9 mouse cellular contexts compared by ENCODE assay signal in genomic region chr4:87368413-87369160, GRCm38 (mm10).
DNase-seq lines count a peak whose midpoint lies in the region; ATAC-seq and TF ChIP-seq lines count a peak whose summit lies in the region.
"Had no signal": no experiment of that assay in that cellular context is flagged by ENCODE, and none has a peak within 500 bp of the region (broad histone marks: within the 10 kb centered on the region; RNA-seq: fewer than 3 reads in every experiment).

No protein-coding gene starts in this region.

- H3K4me2 ChIP-seq in heart, embryonic 13.5 days, result peak overlapping the region; percentile 84
- peak overlapping the region; percentile 62 for H3K4me2 ChIP-seq in kidney, postnatal 0 days (ENCODE audit: low read length)
- H3K4me2 ChIP-seq in midbrain, embryonic 16.5 days (ENCODE audit: low read length), result peak overlapping the region; percentile 67

- no peaks in the 10 kb centered on the region for H3K79me3 ChIP-seq in C2C12 (ENCODE audit: low read depth)

- peak; percentile 52 for DNase-seq in adrenal gland, adult 2 months
- DNase-seq in embryo, embryonic 9.5 days (ENCODE audit: extremely low spot score), result peak; percentile 81
- DNase-seq in kidney, postnatal 0 days (ENCODE audit: low spot score), result peak; percentile 80
- DNase-seq in liver, adult 2 months (ENCODE audit: extremely low read depth, low read depth, low spot score), result no peak
- DNase-seq in testis, postnatal 10 days (ENCODE audit: low spot score), result peak; percentile 67

- ATAC-seq in heart, embryonic 13.5 days (ENCODE audit: extremely low read depth, insufficient number of reproducible peaks, low FRiP score, low TSS enrichment), result peak; percentile 33; the same call in 1 of the 2 replicates
- peak; percentile 80 for ATAC-seq in kidney, postnatal 0 days (replicated peaks; ENCODE audit: low FRiP score, low read depth)
- peak; percentile 92 for ATAC-seq in midbrain, embryonic 16.5 days

- H3ac ChIP-seq in C2C12 (ENCODE audit: control insufficient read depth, insufficient read length, low read depth), result peak overlapping the region; percentile 13

- peaks cover 43% of the 10 kb centered on the region for H3K4me1 ChIP-seq in heart, embryonic 13.5 days
- peaks cover 6% of the 10 kb centered on the region; the same call in 1 of the 2 replicates for H3K4me1 ChIP-seq in kidney, postnatal 0 days (replicated peaks; ENCODE audit: insufficient read depth, low read length)
- no peaks in the 10 kb centered on the region for H3K4me1 ChIP-seq in liver, adult 2 months (ENCODE audit: control insufficient read depth, insufficient read depth, low read length)
- peaks cover 18% of the 10 kb centered on the region for H3K4me1 ChIP-seq in midbrain, embryonic 16.5 days (ENCODE audit: control insufficient read depth, insufficient read depth, low read length)

- peak; percentile 48 for TF ChIP-seq CTCF in C2C12 (IDR thresholded peaks at IDR 0.05; ENCODE audit: control insufficient read depth, insufficient read depth, insufficient read length)
- TF ChIP-seq CTCF in kidney, postnatal 0 days (IDR thresholded peaks at IDR 0.05; ENCODE audit: low read depth), result peak; percentile 71
- TF ChIP-seq CTCF in liver, adult 2 months (IDR thresholded peaks at IDR 0.05; ENCODE audit: low read depth, low read length), result peak; percentile 46

- TF ChIP-seq POLR2A in liver, adult 2 months (IDR thresholded peaks at IDR 0.05; ENCODE audit: extremely low read depth, insufficient read depth, low read length), result no peak

- H3K36me3 ChIP-seq in C2C12 (ENCODE audit: control insufficient read depth, insufficient read depth), result no peaks in the 10 kb centered on the region
- H3K36me3 ChIP-seq in heart, embryonic 13.5 days, result no peaks in the 10 kb centered on the region
- H3K36me3 ChIP-seq in kidney, postnatal 0 days (ENCODE audit: insufficient read depth, low read length), result no peaks in the 10 kb centered on the region
- H3K36me3 ChIP-seq in liver, adult 2 months (ENCODE audit: control insufficient read depth, insufficient read depth, low read length), result no peaks in the 10 kb centered on the region
- no peaks in the 10 kb centered on the region for H3K36me3 ChIP-seq in midbrain, embryonic 16.5 days (ENCODE audit: control insufficient read depth, insufficient read depth, low read length)

- H3K9me3 ChIP-seq in heart, embryonic 13.5 days, result no peaks in the 10 kb centered on the region
- no peaks in the 10 kb centered on the region for H3K9me3 ChIP-seq in kidney, postnatal 0 days (replicated peaks; ENCODE audit: low read length)
- no peaks in the 10 kb centered on the region for H3K9me3 ChIP-seq in midbrain, embryonic 16.5 days (replicated peaks; ENCODE audit: control insufficient read depth, low read length, poor library complexity, severe bottlenecking)

- peak overlapping the region; percentile 83 for H3K9ac ChIP-seq in heart, embryonic 13.5 days
- peak overlapping the region; percentile 23; the same call in 1 of the 2 replicates for H3K9ac ChIP-seq in kidney, postnatal 0 days (ENCODE audit: low read depth, low read length)
- H3K9ac ChIP-seq in liver, adult 2 months (ENCODE audit: low read depth, low read length), result no peak overlapping the region
- peak overlapping the region; percentile 69 for H3K9ac ChIP-seq in midbrain, embryonic 16.5 days (ENCODE audit: low read depth, low read length)

- 9% methylated on average over 20 of the region's 20 CpGs for WGBS in heart, embryonic 13.5 days
- WGBS in kidney, postnatal 0 days, result 4% methylated on average over 20 of the region's 20 CpGs
- WGBS in liver, adult 2 months, result 12% methylated on average over 20 of the region's 20 CpGs
- 1% methylated on average over 20 of the region's 20 CpGs for WGBS in midbrain, embryonic 16.5 days

- H3K27ac ChIP-seq in heart, embryonic 13.5 days (replicated peaks), result peak overlapping the region; percentile 76
- peak overlapping the region; percentile 62; the same call in 1 of the 2 replicates for H3K27ac ChIP-seq in kidney, postnatal 0 days
- H3K27ac ChIP-seq in liver, adult 2 months (replicated peaks; ENCODE audit: insufficient read depth, low read depth, low read length), result no peak overlapping the region
- peak overlapping the region; percentile 82 for H3K27ac ChIP-seq in midbrain, embryonic 16.5 days (ENCODE audit: low read length)

- H3K27me3 ChIP-seq in C2C12 (ENCODE audit: control insufficient read depth, insufficient read depth, insufficient read length), result no peaks in the 10 kb centered on the region
- H3K27me3 ChIP-seq in heart, embryonic 13.5 days (replicated peaks), result no peaks in the 10 kb centered on the region
- H3K27me3 ChIP-seq in kidney, postnatal 0 days (ENCODE audit: insufficient read depth, low read length), result no peaks in the 10 kb centered on the region
- H3K27me3 ChIP-seq in liver, adult 2 months (ENCODE audit: control insufficient read depth, insufficient read depth, low read length), result peaks cover 3% of the 10 kb centered on the region; the same call in 1 of the 2 replicates
- no peaks in the 10 kb centered on the region for H3K27me3 ChIP-seq in midbrain, embryonic 16.5 days (ENCODE audit: control insufficient read depth, insufficient read depth, low read depth, low read length)

- H3K4me3 ChIP-seq in C2C12 (ENCODE audit: insufficient read depth, poor library complexity, severe bottlenecking), result no peak overlapping the region
- H3K4me3 ChIP-seq in heart, embryonic 13.5 days, result peak overlapping the region; percentile 63
- H3K4me3 ChIP-seq in kidney, postnatal 0 days (replicated peaks; ENCODE audit: low read depth, low read length), result peak overlapping the region; percentile 38
- H3K4me3 ChIP-seq in liver, adult 2 months (ENCODE audit: insufficient read depth, low read depth, low read length), result no peak overlapping the region
- peak overlapping the region; percentile 42 for H3K4me3 ChIP-seq in midbrain, embryonic 16.5 days (ENCODE audit: low read depth, low read length)
- H3K4me3 ChIP-seq: erythroblast, embryonic 14.5 days had no signal

- no peaks in the 10 kb centered on the region for H3K79me2 ChIP-seq in C2C12 (ENCODE audit: control insufficient read depth, insufficient read depth)
- no peaks in the 10 kb centered on the region for H3K79me2 ChIP-seq in liver, adult 2 months (ENCODE audit: control insufficient read depth, insufficient read depth, low read length)

TF ChIP-seq in C2C12, 6 proteins besides CTCF, POLR2A, EP300 and RAD21:
- no peak for TF ChIP-seq MAX (IDR thresholded peaks at IDR 0.05)
- no peak for TF ChIP-seq FOSL1 (IDR thresholded peaks at IDR 0.05; ENCODE audit: insufficient read depth, low read length, poor library complexity, severe bottlenecking)
- TF ChIP-seq USF1 (IDR thresholded peaks at IDR 0.05; ENCODE audit: low read depth), result no peak

Comparison
In these comparisons a context has a peak if more than half of its experiments do, and no peak if none do; other contexts are left out.
1. H3K4me3 ChIP-seq: peak in heart, embryonic 13.5 days (single experiment), kidney, postnatal 0 days (single experiment) and midbrain, embryonic 16.5 days (single experiment); none in C2C12 (single experiment) and liver, adult 2 months (single experiment).
2. ATAC-seq: peak in every context shown above with its lines; median percentile 92 in midbrain, embryonic 16.5 days; 80 in kidney, postnatal 0 days; 33 in heart, embryonic 13.5 days.
3. Peak in every context shown above with its lines, with median percentiles within 50 percentile points of each other: CTCF ChIP-seq and H3K4me2 ChIP-seq.